Comparison of ENCODE assay signal across 15 mouse cellular contexts in the genomic region with DNA sequence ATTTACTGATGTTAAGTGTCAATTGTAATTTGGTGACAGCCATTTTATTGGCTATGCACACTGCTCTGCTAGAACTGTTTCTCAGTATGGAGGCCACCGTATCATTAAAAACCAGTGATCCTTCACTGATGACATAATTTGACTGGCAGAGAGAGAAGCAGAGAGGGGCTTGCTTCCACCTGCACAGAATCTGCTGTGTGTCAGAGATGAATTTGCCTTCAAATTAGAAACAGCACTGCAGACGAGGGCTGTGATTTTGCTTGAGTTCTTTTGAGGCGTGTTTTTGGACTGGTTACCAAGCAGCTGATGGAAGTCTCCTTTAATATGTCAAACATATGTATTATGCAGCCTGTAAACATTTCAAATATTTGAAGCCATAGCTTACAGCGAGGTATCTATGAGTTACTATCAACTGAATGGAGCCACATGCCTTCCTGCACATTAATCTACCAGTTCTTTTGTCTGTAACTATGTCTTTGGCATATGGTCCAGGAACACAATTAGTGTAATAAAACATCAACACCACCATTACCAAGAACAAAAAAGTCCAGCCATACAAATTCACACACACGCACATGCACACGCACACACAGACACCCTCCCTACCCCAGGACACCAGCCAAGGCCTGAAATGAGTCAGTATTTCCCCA.
A peak's percentile ranks its signal among the peaks of the same experiment; 100 is the strongest.
DNase-seq lines count a peak whose midpoint lies in the region; ATAC-seq and TF ChIP-seq lines count a peak whose summit lies in the region.
"Had no signal": no experiment of that assay in that cellular context is flagged by ENCODE, and none has a peak within 500 bp of the region (broad histone marks: within the 10 kb centered on the region; RNA-seq: fewer than 3 reads in every experiment).

No protein-coding gene starts in this region.

- no peak for DNase-seq in kidney, postnatal 14 days
- DNase-seq in embryonic facial prominence, embryonic 14.5 days (ENCODE audit: low spot score) = peak; percentile 73
- DNase-seq in hindbrain, postnatal 0 days (ENCODE audit: low spot score) = peak; percentile 30
- no peak for DNase-seq in ovary, postnatal 10 days (ENCODE audit: low spot score)
- DNase-seq in adrenal gland, postnatal 25 days = no peak
- DNase-seq in testis, postnatal 14 days (ENCODE audit: low spot score) = no peak
- DNase-seq: B cell, adult 2 months; heart, postnatal 14 days; kidney, postnatal 10 days; right cerebral cortex, postnatal 14 days had no signal

- no peak for TF ChIP-seq CTCF in hindbrain, postnatal 0 days (IDR thresholded peaks at IDR 0.05; ENCODE audit: low read depth)

- no peak overlapping the region for H3K4me2 ChIP-seq in kidney, embryonic 14.5 days (replicated peaks; ENCODE audit: low read depth, low read length)
- H3K4me2 ChIP-seq in embryonic facial prominence, embryonic 14.5 days (ENCODE audit: low read depth, low read length) = no peak overlapping the region
- no peak overlapping the region for H3K4me2 ChIP-seq in hindbrain, postnatal 0 days (ENCODE audit: low read depth, low read length)
- H3K4me2 ChIP-seq in neural tube, embryonic 13.5 days = no peak overlapping the region
- H3K4me2 ChIP-seq: liver, embryonic 12.5 days had no signal

- H3K9me3 ChIP-seq in kidney, embryonic 14.5 days (ENCODE audit: control insufficient read depth, low read length) = no peaks in the 10 kb centered on the region
- no peaks in the 10 kb centered on the region for H3K9me3 ChIP-seq in embryonic facial prominence, embryonic 14.5 days (ENCODE audit: control insufficient read depth, low read length)
- no peaks in the 10 kb centered on the region for H3K9me3 ChIP-seq in hindbrain, postnatal 0 days (ENCODE audit: low read length)
- no peaks in the 10 kb centered on the region for H3K9me3 ChIP-seq in neural tube, embryonic 13.5 days
- H3K9me3 ChIP-seq: G1E; liver, embryonic 12.5 days had no signal

- peak; percentile 43; the same call in 1 of the 2 replicates for ATAC-seq in kidney, embryonic 14.5 days (ENCODE audit: low FRiP score, low TSS enrichment)
- peak; percentile 63; the same call in 1 of the 2 replicates for ATAC-seq in embryonic facial prominence, embryonic 14.5 days (ENCODE audit: low read depth)
- ATAC-seq in hindbrain, postnatal 0 days = peak; percentile 71
- ATAC-seq in neural tube, embryonic 13.5 days (ENCODE audit: low read depth) = peak; percentile 91
- ATAC-seq: liver, embryonic 12.5 days had no signal

- H3K4me1 ChIP-seq in kidney, embryonic 14.5 days (ENCODE audit: control insufficient read depth, insufficient read depth, low read length) = peaks cover 4% of the 10 kb centered on the region; the same call in 1 of the 2 replicates
- no peaks in the 10 kb centered on the region for H3K4me1 ChIP-seq in embryonic facial prominence, embryonic 14.5 days (ENCODE audit: control insufficient read depth, insufficient read depth, low read length)
- no peaks in the 10 kb centered on the region for H3K4me1 ChIP-seq in hindbrain, postnatal 0 days (ENCODE audit: insufficient read depth, low read length)
- H3K4me1 ChIP-seq in neural tube, embryonic 13.5 days (replicated peaks) = peaks cover 20% of the 10 kb centered on the region
- H3K4me1 ChIP-seq: liver, embryonic 12.5 days had no signal

- WGBS in kidney, embryonic 14.5 days = 52% methylated on average over 6 of the region's 6 CpGs
- 39% methylated on average over 6 of the region's 6 CpGs for WGBS in embryonic facial prominence, embryonic 14.5 days
- 52% methylated on average over 6 of the region's 6 CpGs for WGBS in hindbrain, postnatal 0 days
- 40% methylated on average over 6 of the region's 6 CpGs for WGBS in neural tube, embryonic 13.5 days

- H3K9ac ChIP-seq in kidney, embryonic 14.5 days (ENCODE audit: low read depth, low read length) = no peak overlapping the region
- no peak overlapping the region for H3K9ac ChIP-seq in embryonic facial prominence, embryonic 14.5 days (ENCODE audit: low read depth, low read length)
- H3K9ac ChIP-seq in hindbrain, postnatal 0 days (replicated peaks; ENCODE audit: low read length) = no peak overlapping the region
- no peak overlapping the region for H3K9ac ChIP-seq in neural tube, embryonic 13.5 days
- H3K9ac ChIP-seq: liver, embryonic 12.5 days had no signal

- H3K4me3 ChIP-seq in kidney, embryonic 14.5 days (ENCODE audit: low read length) = no peak overlapping the region
- no peak overlapping the region for H3K4me3 ChIP-seq in embryonic facial prominence, embryonic 14.5 days (ENCODE audit: low read depth, low read length)
- H3K4me3 ChIP-seq in hindbrain, postnatal 0 days (ENCODE audit: low read length) = no peak overlapping the region
- no peak overlapping the region for H3K4me3 ChIP-seq in neural tube, embryonic 13.5 days
- H3K4me3 ChIP-seq: liver, embryonic 12.5 days had no signal

- H3K27me3 ChIP-seq in kidney, embryonic 14.5 days (ENCODE audit: control insufficient read depth, insufficient read depth, low read length) = no peaks in the 10 kb centered on the region
- H3K27me3 ChIP-seq in embryonic facial prominence, embryonic 14.5 days (replicated peaks; ENCODE audit: control insufficient read depth, insufficient read depth, low read length) = no peaks in the 10 kb centered on the region
- no peaks in the 10 kb centered on the region for H3K27me3 ChIP-seq in hindbrain, postnatal 0 days (ENCODE audit: insufficient read depth, low read length)
- H3K27me3 ChIP-seq in neural tube, embryonic 13.5 days = no peaks in the 10 kb centered on the region
- H3K27me3 ChIP-seq: liver, embryonic 12.5 days had no signal

- no peak overlapping the region for H3K27ac ChIP-seq in kidney, embryonic 14.5 days (ENCODE audit: low read depth, low read length)
- H3K27ac ChIP-seq in embryonic facial prominence, embryonic 14.5 days (replicated peaks; ENCODE audit: low read depth, low read length) = no peak overlapping the region
- H3K27ac ChIP-seq in hindbrain, postnatal 0 days = no peak overlapping the region
- 0 out of 2 replicates have a peak overlapping the region, but pooled peaks have one; percentile 38 for H3K27ac ChIP-seq in neural tube, embryonic 13.5 days (replicated peaks)
- H3K27ac ChIP-seq: liver, embryonic 12.5 days; macrophage had no signal

- no peaks in the 10 kb centered on the region for H3K36me3 ChIP-seq in kidney, embryonic 14.5 days (ENCODE audit: control insufficient read depth, insufficient read depth, low read length)
- H3K36me3 ChIP-seq in embryonic facial prominence, embryonic 14.5 days (ENCODE audit: control insufficient read depth, insufficient read depth, low read length) = no peaks in the 10 kb centered on the region
- no peaks in the 10 kb centered on the region for H3K36me3 ChIP-seq in hindbrain, postnatal 0 days (ENCODE audit: insufficient read depth, low read length)
- H3K36me3 ChIP-seq in neural tube, embryonic 13.5 days = no peaks in the 10 kb centered on the region
- H3K36me3 ChIP-seq: G1E; liver, embryonic 12.5 days had no signal

Comparison
In these comparisons a context has a peak if more than half of its experiments do, and no peak if none do; other contexts are left out.
1. DNase-seq: peak in embryonic facial prominence, embryonic 14.5 days (single experiment) and hindbrain, postnatal 0 days (single experiment); none in kidney, postnatal 14 days (single experiment), ovary, postnatal 10 days (single experiment), adrenal gland, postnatal 25 days (single experiment) and testis, postnatal 14 days (single experiment).
2. Peak in every context shown above with its lines, with median percentiles within 50 percentile points of each other: ATAC-seq.